19 mouse cellular contexts compared by ENCODE assay signal in genomic region chr7:75653684-75654317, GRCm38 (mm10).
A peak's percentile ranks its signal among the peaks of the same experiment; 100 is the strongest.
DNase-seq lines count a peak whose midpoint lies in the region; ATAC-seq and TF ChIP-seq lines count a peak whose summit lies in the region.
"Had no signal": no experiment of that assay in that cellular context is flagged by ENCODE, and none has a peak within 500 bp of the region (broad histone marks: within the 10 kb centered on the region; RNA-seq: fewer than 3 reads in every experiment).

No protein-coding gene starts in this region.

- no peaks in the 10 kb centered on the region for H3K4me1 ChIP-seq in forebrain, embryonic 14.5 days (ENCODE audit: control insufficient read depth, insufficient read depth, low read length)
- no peaks in the 10 kb centered on the region for H3K4me1 ChIP-seq in forebrain, embryonic 12.5 days
- no peaks in the 10 kb centered on the region for H3K4me1 ChIP-seq in kidney, postnatal 0 days (replicated peaks; ENCODE audit: insufficient read depth, low read length)
- H3K4me1 ChIP-seq: hindbrain, embryonic 13.5 days; limb, embryonic 12.5 days had no signal

- no peak overlapping the region for H3K27ac ChIP-seq in forebrain, embryonic 14.5 days (ENCODE audit: low read depth, low read length)
- no peak overlapping the region for H3K27ac ChIP-seq in forebrain, embryonic 12.5 days
- H3K27ac ChIP-seq in kidney, postnatal 0 days: no peak overlapping the region
- H3K27ac ChIP-seq: hindbrain, embryonic 13.5 days; limb, embryonic 12.5 days had no signal

- ATAC-seq in forebrain, embryonic 14.5 days: no peak
- ATAC-seq in forebrain, embryonic 12.5 days (ENCODE audit: low FRiP score): no peak
- no peak for ATAC-seq in kidney, postnatal 0 days (replicated peaks; ENCODE audit: low FRiP score, low read depth)
- ATAC-seq: intestine, embryonic 16.5 days; midbrain, embryonic 16.5 days had no signal

- no peak overlapping the region for H3K9ac ChIP-seq in forebrain, embryonic 14.5 days (ENCODE audit: low read length)
- H3K9ac ChIP-seq in forebrain, embryonic 12.5 days: no peak overlapping the region
- H3K9ac ChIP-seq in kidney, postnatal 0 days (ENCODE audit: low read depth, low read length): no peak overlapping the region
- H3K9ac ChIP-seq: hindbrain, embryonic 13.5 days; limb, embryonic 12.5 days; liver, embryonic 15.5 days had no signal

- TF ChIP-seq CTCF in kidney, postnatal 0 days (IDR thresholded peaks at IDR 0.05; ENCODE audit: low read depth): no peak

- intact Hi-C loops in left cerebral cortex, postnatal 10 days (cut with DNase I): no loop called here

- H3K27me3 ChIP-seq in forebrain, embryonic 14.5 days (replicated peaks; ENCODE audit: control insufficient read depth, insufficient read depth, low read length): no peaks in the 10 kb centered on the region
- H3K27me3 ChIP-seq in forebrain, embryonic 12.5 days: no peaks in the 10 kb centered on the region
- no peaks in the 10 kb centered on the region for H3K27me3 ChIP-seq in kidney, postnatal 0 days (ENCODE audit: insufficient read depth, low read length)
- H3K27me3 ChIP-seq: hindbrain, embryonic 13.5 days; limb, embryonic 12.5 days; liver, embryonic 15.5 days had no signal

- H3K4me3 ChIP-seq in forebrain, embryonic 14.5 days (ENCODE audit: low read depth, low read length): no peak overlapping the region
- no peak overlapping the region for H3K4me3 ChIP-seq in forebrain, embryonic 12.5 days (replicated peaks)
- H3K4me3 ChIP-seq in kidney, postnatal 0 days (replicated peaks; ENCODE audit: low read depth, low read length): no peak overlapping the region
- H3K4me3 ChIP-seq: hindbrain, embryonic 13.5 days; limb, embryonic 12.5 days; liver, embryonic 15.5 days had no signal

- H3K36me3 ChIP-seq in forebrain, embryonic 14.5 days (ENCODE audit: control insufficient read depth, insufficient read depth, low read length): no peaks in the 10 kb centered on the region
- no peaks in the 10 kb centered on the region for H3K36me3 ChIP-seq in forebrain, embryonic 12.5 days (replicated peaks)
- H3K36me3 ChIP-seq in kidney, postnatal 0 days (ENCODE audit: insufficient read depth, low read length): no peaks in the 10 kb centered on the region
- H3K36me3 ChIP-seq: hindbrain, embryonic 13.5 days; limb, embryonic 12.5 days had no signal

- peak; percentile 52 for DNase-seq in forebrain, embryonic 14.5 days (ENCODE audit: low spot score)
- peak; percentile 50 for DNase-seq in kidney, postnatal 0 days (ENCODE audit: low spot score)
- DNase-seq in kidney, postnatal 10 days: no peak
- peak; percentile 49 for DNase-seq in A20 (ENCODE audit: low read depth, low spot score)
- DNase-seq in induced T-regulatory cell, adult 2 months (ENCODE audit: low read depth): peak; percentile 41
- DNase-seq in layer of hippocampus, adult 9-11 months: no peak
- no peak for DNase-seq in left cerebral cortex, postnatal 10 days (ENCODE audit: extremely low spot score in 1 of 2, low spot score in 2 of 2)
- DNase-seq: adrenal gland, postnatal 36 days; cerebellum, postnatal 10 days; embryo, embryonic 11 days; heart, adult 18-20 months; kidney, postnatal 14 days; thymus, postnatal 4 days had no signal

- no peaks in the 10 kb centered on the region for H3K9me3 ChIP-seq in forebrain, embryonic 14.5 days (replicated peaks; ENCODE audit: control insufficient read depth, low read length)
- no peaks in the 10 kb centered on the region for H3K9me3 ChIP-seq in forebrain, embryonic 12.5 days
- H3K9me3 ChIP-seq in kidney, postnatal 0 days (replicated peaks; ENCODE audit: low read length): no peaks in the 10 kb centered on the region
- H3K9me3 ChIP-seq: hindbrain, embryonic 13.5 days; limb, embryonic 12.5 days; liver, embryonic 15.5 days had no signal

- 59% methylated on average over 3 of the region's 3 CpGs for WGBS in forebrain, embryonic 14.5 days
- WGBS in forebrain, embryonic 12.5 days: 78% methylated on average over 3 of the region's 3 CpGs
- 60% methylated on average over 3 of the region's 3 CpGs for WGBS in kidney, postnatal 0 days

- H3K4me2 ChIP-seq in forebrain, embryonic 14.5 days (ENCODE audit: low read length): no peak overlapping the region
- H3K4me2 ChIP-seq in forebrain, embryonic 12.5 days: no peak overlapping the region
- no peak overlapping the region for H3K4me2 ChIP-seq in kidney, postnatal 0 days (ENCODE audit: low read length)
- H3K4me2 ChIP-seq: hindbrain, embryonic 13.5 days; limb, embryonic 12.5 days had no signal

Comparison
In these comparisons a context has a peak if more than half of its experiments do, and no peak if none do; other contexts are left out.
1. DNase-seq: peak in forebrain, embryonic 14.5 days (single experiment), kidney, postnatal 0 days (single experiment), A20 (single experiment) and induced T-regulatory cell, adult 2 months (single experiment); none in kidney, postnatal 10 days (single experiment), layer of hippocampus, adult 9-11 months (single experiment) and left cerebral cortex, postnatal 10 days (0 of 2).